Mouse (Mus musculus) ES-E14 (cell line): ENCODE measurements around the gene Pias4. TPM values are rescaled to one million over a fixed set of nuclear protein-coding genes. Genes with fewer than 3 reads are reported as not detected.
A peak's percentile ranks its signal among the peaks of the same experiment; 100 is the strongest.

Experiments used
- DNase-seq: peaks from one replicate; pipeline ENCODE4 v3.0.0-alpha.2; 2013; ENCODE audit warnings: low read depth, low spot score
- H3K27ac ChIP-seq: 2 replicates; pipeline ENCODE4 v1.5.1; 2012; ENCODE audit warnings: low read depth, mild to moderate bottlenecking, low read length, moderate library complexity, mixed read lengths; ENCODE audit not compliant: poor library complexity, insufficient read depth, severe bottlenecking
- H3K36me3 ChIP-seq: 2 replicates; pipeline ENCODE4 v1.6.1; 2012; ENCODE audit warnings: mild to moderate bottlenecking, low read length, moderate library complexity, mixed read lengths; ENCODE audit not compliant: control insufficient read depth, poor library complexity, insufficient read depth, severe bottlenecking
- H3K4me1 ChIP-seq, 2 experiments: fragments of 150-350 bp in 1 of 2; sonication (generic) in 1 of 2; 2 replicates each; pipeline ENCODE4 v1.6.1; 2012; ENCODE audit warnings: low read length in 2 of 2, mild to moderate bottlenecking in 1 of 2, mixed read lengths in 1 of 2; ENCODE audit not compliant: control insufficient read depth in 2 of 2, insufficient read depth in 2 of 2, poor library complexity in 1 of 2
- H3K4me3 ChIP-seq, 2 experiments: fragments of 150-350 bp in 1 of 2; sonication (generic) in 1 of 2; 2 replicates each; pipeline ENCODE4 v1.5.1; 2012; ENCODE audit warnings: low read length in 2 of 2, low read depth in 1 of 2, mild to moderate bottlenecking in 1 of 2, mixed read lengths in 1 of 2; ENCODE audit not compliant: insufficient read depth in 1 of 2, poor library complexity in 1 of 2, severe bottlenecking in 1 of 2
- H3K9ac ChIP-seq: 2 replicates; pipeline ENCODE4 v1.6.1; 2012; ENCODE audit warnings: low read depth, mild to moderate bottlenecking, low read length, mixed read lengths; ENCODE audit not compliant: poor library complexity, insufficient read depth, severe bottlenecking
- H3K9me3 ChIP-seq: fragments of 150-350 bp; sonication (generic); 2 replicates; pipeline ENCODE4 v1.6.1; 2012; ENCODE audit warnings: low read depth, mild to moderate bottlenecking, low read length; ENCODE audit not compliant: control insufficient read depth, insufficient read depth
- CHD2 ChIP-seq: IDR thresholded peaks from 2 replicates; pipeline ENCODE4 v1.6.1; 2014; ENCODE audit warnings: mild to moderate bottlenecking, low read depth, low read length, inconsistent platforms
- HCFC1 ChIP-seq: IDR thresholded peaks from 2 replicates; pipeline ENCODE4 v1.6.1; 2012; ENCODE audit warnings: low read length, inconsistent platforms, borderline replicate concordance; ENCODE audit not compliant: insufficient read depth
- MAFK ChIP-seq: IDR thresholded peaks from 2 replicates; pipeline ENCODE4 v1.6.1; 2014; ENCODE audit warnings: mild to moderate bottlenecking, low read depth, low read length, inconsistent platforms; ENCODE audit not compliant: insufficient read depth
- ZC3H11A ChIP-seq: IDR thresholded peaks from 2 replicates; pipeline ENCODE4 v1.6.1; 2012; ENCODE audit warnings: low read depth, mild to moderate bottlenecking, inconsistent platforms, low read length, borderline replicate concordance
- ZNF384 ChIP-seq: IDR thresholded peaks from 2 replicates; pipeline ENCODE4 v1.6.1; 2012; ENCODE audit warnings: low read depth, low read length, inconsistent platforms
- in situ Hi-C, 2 experiments: fragments of 600-800 bp; cut with MboI; formaldehyde crosslinking; loops; one replicate each; pipeline ENCODE4 v1.15.1; 2025; ENCODE audit warnings: low sequenced_read_pairs in 2 of 2, inconsistent platforms in 1 of 2; ENCODE audit not compliant: unreplicated experiment in 2 of 2
- total RNA-seq: library from RNA; depleted of rRNA; stranded (reverse); fragments of 300-350 nt; gene quantifications from 2 replicates; pipeline ENCODE4 v1.2.3, GENCODE M21; 2012

Gene Pias4
- total RNA-seq, 1 experiment = 37.8 TPM

DNA sequence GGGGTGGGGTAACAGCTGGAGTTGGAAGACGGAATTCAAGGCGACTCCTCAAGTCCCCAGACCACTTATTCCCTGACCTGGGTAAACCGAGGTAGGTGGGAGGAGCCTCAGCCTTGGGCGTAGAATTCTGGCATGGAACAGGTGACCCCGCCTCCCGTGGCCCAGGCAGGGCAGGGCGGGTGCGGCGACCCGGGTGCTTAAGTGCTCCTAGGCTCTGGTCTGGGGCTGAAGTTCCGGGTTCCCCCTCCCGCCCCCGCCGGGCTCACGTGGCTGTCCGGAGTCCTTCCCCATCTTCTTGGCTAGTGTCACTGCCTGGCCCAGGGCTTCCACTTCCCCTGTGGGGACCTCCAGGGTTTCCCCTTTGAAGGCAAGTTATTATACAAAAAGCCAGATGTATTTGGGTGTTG, 33.5 kb downstream of the Pias4 start:
- no peaks in the 10 kb centered on the region for H3K36me3 ChIP-seq
- no peaks in the 10 kb centered on the region for H3K9me3 ChIP-seq
- no peak for DNase-seq
- TF ChIP-seq ZNF384 (no peak), MAFK (no peak), HCFC1 (no peak), ZC3H11A (no peak), CHD2 (no peak)
- no peak overlapping the region; the same call in 1 of the 2 replicates for H3K9ac ChIP-seq
- in situ Hi-C loops = no loop called here
- H3K27ac ChIP-seq = no peak overlapping the region
- peaks cover 0 to 20% of the 10 kb centered on the region in 2 experiments; a peak in 3 of 4 replicates for H3K4me1 ChIP-seq
- peak overlapping the region; percentile 86 to 96 for H3K4me3 ChIP-seq

DNA sequence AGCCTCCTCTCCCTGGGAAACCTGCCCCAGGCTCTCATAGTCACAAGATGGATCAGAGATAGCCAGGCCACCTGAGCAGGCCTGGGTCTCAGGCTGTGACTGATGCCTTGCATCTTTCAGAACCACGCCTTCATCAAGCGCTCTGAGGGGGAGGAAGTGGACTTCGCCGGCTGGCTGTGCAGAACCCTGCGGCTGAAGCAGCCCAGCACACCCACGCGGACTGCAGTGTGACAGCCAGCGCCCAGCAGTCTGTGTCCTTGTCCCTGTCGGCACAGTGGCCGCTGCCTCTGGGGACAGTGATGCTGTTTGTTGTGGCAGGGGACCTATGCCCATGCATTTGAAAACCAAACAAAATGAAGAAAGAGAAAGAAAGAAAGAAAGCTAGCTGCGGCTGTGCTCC, 44.2 kb downstream of the Pias4 start:
- Histone ChIP-seq H3K9me3 (no peaks in the 10 kb centered on the region), H3K36me3 (peaks cover 41% of the 10 kb centered on the region), H3K9ac (no peak overlapping the region), H3K4me1 (peaks cover 0 to 14% of the 10 kb centered on the region in 2 experiments; a peak in 2 of 4 replicates), H3K27ac (no peak overlapping the region), H3K4me3 (no peak overlapping the region)
- no peak for DNase-seq
- in situ Hi-C loops = no loop called here
- TF ChIP-seq CHD2 (no peak), ZNF384 (no peak)

DNA sequence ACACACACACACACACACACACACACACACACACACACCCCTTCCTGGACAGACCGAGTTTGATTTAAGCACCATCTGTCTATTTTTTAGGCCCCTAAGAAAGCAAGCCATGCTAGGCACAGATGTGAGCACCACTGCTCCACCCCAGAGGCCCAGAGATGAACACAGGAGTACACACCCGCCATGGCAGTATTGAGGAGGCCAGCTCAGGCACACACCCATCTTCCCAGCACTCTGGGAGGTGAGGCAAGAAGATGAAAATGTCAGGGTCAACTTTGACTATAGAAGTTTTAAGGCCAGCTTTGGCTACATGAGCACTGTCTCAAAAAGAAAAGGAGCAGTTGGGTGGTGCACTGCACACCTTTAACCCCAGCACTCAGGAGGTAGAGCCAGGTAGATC, 44.8 kb downstream of the Pias4 start:
- H3K27ac ChIP-seq = no peak overlapping the region
- H3K9ac ChIP-seq = no peak overlapping the region
- peaks cover 45% of the 10 kb centered on the region for H3K36me3 ChIP-seq
- in situ Hi-C loops = no loop called here
- H3K4me3 ChIP-seq = no peak overlapping the region
- TF ChIP-seq ZNF384 (no peak), ZC3H11A (no peak)
- H3K4me1 ChIP-seq = peaks cover 0 to 9% of the 10 kb centered on the region in 2 experiments; a peak in 2 of 4 replicates
- no peaks in the 10 kb centered on the region for H3K9me3 ChIP-seq
- DNase-seq = no peak

DNA sequence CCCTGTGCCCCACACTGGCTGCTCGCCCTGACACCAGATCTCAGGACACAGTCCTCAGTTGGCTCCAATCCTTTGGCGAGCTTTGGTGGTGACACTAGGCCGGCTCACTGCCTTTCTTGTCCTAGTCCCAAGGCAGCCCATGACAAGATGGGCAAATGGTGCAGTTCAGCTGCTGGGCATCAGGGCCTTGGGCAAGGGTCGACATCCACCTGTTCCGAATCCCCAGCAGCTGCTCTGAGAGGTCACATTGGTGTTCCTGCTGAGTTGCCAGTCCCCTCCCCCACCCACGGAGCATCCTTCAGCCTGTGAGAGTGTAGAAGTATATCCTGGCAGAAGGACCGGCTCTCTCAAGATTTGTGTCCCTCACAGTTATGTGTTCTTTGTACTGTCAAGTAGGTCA, 47.1 kb downstream of the Pias4 start:
- H3K4me1 ChIP-seq = peaks cover 0 to 9% of the 10 kb centered on the region in 2 experiments; a peak in 2 of 4 replicates
- in situ Hi-C loops = no loop called here
- no peak overlapping the region for H3K4me3 ChIP-seq
- no peak for DNase-seq
- TF ChIP-seq MAFK (no peak), CHD2 (no peak), HCFC1 (no peak), ZC3H11A (no peak), ZNF384 (no peak)
- H3K36me3 ChIP-seq = peaks cover 57% of the 10 kb centered on the region
- no peaks in the 10 kb centered on the region for H3K9me3 ChIP-seq
- H3K27ac ChIP-seq = no peak overlapping the region; the same call in 1 of the 2 replicates
- no peak overlapping the region for H3K9ac ChIP-seq

DNA sequence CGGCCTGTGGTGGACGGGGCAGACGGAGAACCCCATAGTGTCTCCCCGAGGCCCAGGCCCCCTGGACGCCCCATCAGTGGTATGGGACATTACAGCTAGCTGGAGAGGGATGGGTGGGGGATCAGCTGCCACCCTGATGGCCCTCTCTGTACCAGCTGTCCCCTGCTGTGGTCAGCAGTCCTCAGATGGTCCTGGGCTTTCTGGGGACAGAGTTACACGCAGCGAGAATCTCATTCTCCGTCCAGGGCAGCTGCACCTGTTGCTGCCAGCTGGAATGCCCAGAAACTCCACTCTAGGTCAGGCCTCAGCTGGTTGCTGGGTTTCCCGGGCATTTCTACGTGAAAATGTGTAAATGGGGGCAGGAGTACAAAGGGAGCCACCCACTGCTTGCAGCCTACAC, 48.1 kb downstream of the Pias4 start:
- no peaks in the 10 kb centered on the region for H3K9me3 ChIP-seq
- DNase-seq = no peak
- H3K27ac ChIP-seq = no peak overlapping the region
- H3K36me3 ChIP-seq = peaks cover 66% of the 10 kb centered on the region
- H3K4me1 ChIP-seq = peaks cover 0 to 9% of the 10 kb centered on the region in 2 experiments; a peak in 2 of 4 replicates
- in situ Hi-C loops = no loop called here
- no peak overlapping the region for H3K9ac ChIP-seq
- no peak for TF ChIP-seq ZC3H11A
- TF ChIP-seq CHD2 = no peak
- no peak overlapping the region for H3K4me3 ChIP-seq
